Mouse (Mus musculus) lung, postnatal 0 days (tissue): ENCODE measurements around the gene Tesc. TPM values are rescaled to one million over a fixed set of nuclear protein-coding genes. Genes with fewer than 3 reads are reported as not detected.

Source experiments
- ATAC-seq: fragments of 200-750 bp; cut with Nextera tagmentation; 2 replicates; pipeline ENCODE4 v1.8.0; 2017; ENCODE audit warnings: moderate library complexity
- DNase-seq: peaks from one replicate; pipeline ENCODE4 v3.0.0-alpha.2; 2016; ENCODE audit warnings: low spot score
- H3K27ac ChIP-seq: fragments of 300-500 bp; sonication (generic); 2 replicates; pipeline ENCODE4 v1.5.1; 2014; ENCODE audit warnings: antibody characterized with exemption, mild to moderate bottlenecking, low read length, mixed read lengths
- H3K27me3 ChIP-seq: fragments of 300-500 bp; sonication (generic); replicated peaks from 2 replicates; pipeline ENCODE4 v1.6.1; 2014; ENCODE audit warnings: low read length, mixed read lengths; ENCODE audit not compliant: insufficient read depth
- H3K36me3 ChIP-seq: fragments of 300-500 bp; sonication (generic); 2 replicates; pipeline ENCODE4 v1.6.1; 2014; ENCODE audit warnings: low read length, mixed read lengths; ENCODE audit not compliant: insufficient read depth
- H3K4me1 ChIP-seq: fragments of 300-500 bp; sonication (generic); 2 replicates; pipeline ENCODE4 v1.6.1; 2014; ENCODE audit warnings: antibody characterized with exemption, low read depth, low read length, mixed read lengths; ENCODE audit not compliant: insufficient read depth
- H3K4me2 ChIP-seq: fragments of 300-500 bp; sonication (generic); replicated peaks from 2 replicates; pipeline ENCODE4 v1.6.1; 2014; ENCODE audit warnings: low read depth, mild to moderate bottlenecking, low read length, moderate library complexity, mixed read lengths
- H3K4me3 ChIP-seq: fragments of 300-500 bp; sonication (generic); 2 replicates; pipeline ENCODE4 v1.5.1; 2014; ENCODE audit warnings: low read depth, low read length
- H3K9ac ChIP-seq: fragments of 300-500 bp; sonication (generic); replicated peaks from 2 replicates; pipeline ENCODE4 v1.6.1; 2014; ENCODE audit warnings: low read depth, mild to moderate bottlenecking
- H3K9me3 ChIP-seq: fragments of 300-500 bp; sonication (generic); 2 replicates; pipeline ENCODE4 v1.6.1; 2016; ENCODE audit warnings: low read length, mixed read lengths
- CTCF ChIP-seq: IDR thresholded peaks from 2 replicates; pipeline ENCODE4 v1.5.1; 2016; ENCODE audit warnings: antibody characterized with exemption, mild to moderate bottlenecking
- EP300 ChIP-seq: IDR thresholded peaks from 2 replicates; pipeline ENCODE4 v1.6.1; 2016; ENCODE audit warnings: antibody characterized with exemption, mild to moderate bottlenecking, control low read depth
- WGBS: fragments of 180-500 bp; shearing (Covaris S2); extraction: QIAGEN DNeasy Blood & Tissue Kit; methylation state at CpG from one replicate; pipeline ENCODE4 v1.1.7; 2014; 5-methylcytosine and 5-hydroxymethylcytosine counted together
- polyA plus RNA-seq: library from polyadenylated mRNA; unstranded; fragments of >200 nt; fragmentation: Nextera tagmentation; extraction: Ambion mirVana; gene quantifications from 2 replicates; pipeline ENCODE4 v1.2.1, GENCODE M21; 2015

Tesc gene
- polyA plus RNA-seq, 1 experiment from 2014 or later, result 1.5 TPM

GRCm38 (mm10) chr5:118095849-118096248 is 68.3 kb downstream of the Tesc start:
- no peak for ATAC-seq
- no peak overlapping the region for H3K4me2 ChIP-seq

DNA sequence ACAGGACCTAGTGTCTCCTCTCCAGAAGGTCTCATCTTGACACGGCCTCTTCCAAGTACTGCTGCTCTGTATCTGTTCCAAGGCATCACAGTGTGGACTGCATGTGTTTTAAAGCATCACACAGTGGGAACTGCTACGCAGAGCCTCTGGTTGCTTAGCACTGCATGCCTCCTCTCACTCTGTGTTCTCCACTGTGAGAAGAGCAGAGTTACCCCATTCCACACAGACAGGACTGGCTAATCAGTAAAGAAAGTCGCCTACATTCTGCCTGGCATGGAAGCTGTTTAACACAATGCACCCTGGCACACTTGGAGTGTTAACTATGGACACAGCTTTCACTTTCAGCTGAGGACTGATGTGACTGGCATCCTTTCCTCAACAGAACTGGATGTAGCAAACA is 68.8 kb downstream of the Tesc start:
- peaks cover 22% of the 10 kb centered on the region; the same call in 1 of the 2 replicates for H3K36me3 ChIP-seq

More at GRCm38 (mm10) chr5:118095849-118096248, 68.3 kb downstream of the Tesc start:
- Histone ChIP-seq H3K36me3 (peaks cover 25% of the 10 kb centered on the region; the same call in 1 of the 2 replicates), H3K27ac (no peak overlapping the region), H3K9me3 (no peaks in the 10 kb centered on the region), H3K27me3 (no peaks in the 10 kb centered on the region), H3K9ac (no peak overlapping the region), H3K4me1 (no peaks in the 10 kb centered on the region), H3K4me3 (no peak overlapping the region)
- TF ChIP-seq EP300 (no peak), CTCF (no peak)
- DNase-seq, result no peak
- 83% methylated on average over 4 of the region's 4 CpGs for WGBS

DNA sequence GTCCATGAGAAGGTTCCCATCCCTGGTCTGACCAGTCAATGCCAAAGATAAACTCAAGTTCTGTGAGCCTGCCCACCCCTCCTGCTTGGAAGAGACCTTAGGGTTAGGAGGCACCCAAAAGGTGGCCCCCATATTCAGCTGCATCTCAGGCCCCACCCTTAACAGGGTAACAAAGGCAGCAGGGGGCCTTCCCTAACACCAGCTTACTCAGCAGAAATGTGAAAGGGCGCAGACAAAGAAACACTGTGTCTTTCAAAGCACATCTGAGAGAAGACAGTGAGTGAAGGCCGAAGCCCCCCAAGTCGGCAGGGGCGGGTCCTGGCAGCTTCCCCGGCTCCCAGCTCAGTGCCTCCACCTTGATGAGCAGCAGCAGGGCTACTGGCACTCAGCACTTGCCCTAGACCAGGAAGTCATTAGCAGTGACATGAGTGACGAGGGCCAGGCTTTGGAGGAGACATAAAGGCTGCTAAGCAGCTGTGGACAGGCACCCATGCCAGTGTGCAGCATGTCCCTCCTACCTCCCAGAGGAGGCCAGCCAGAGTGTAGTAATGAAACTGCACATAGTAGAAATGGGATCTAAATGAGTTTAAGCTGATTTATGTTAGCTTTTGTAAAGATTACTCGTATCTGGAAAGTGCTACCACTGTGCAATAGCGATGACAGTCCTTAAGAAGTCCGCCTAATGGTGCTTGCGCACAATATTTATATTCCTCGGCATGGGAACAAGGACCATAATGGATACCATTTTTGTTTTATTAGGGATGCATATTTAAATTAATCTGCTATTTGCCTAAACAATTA is 71.7 kb downstream of the Tesc start:
- Histone ChIP-seq H3K27me3 (no peaks in the 10 kb centered on the region), H3K4me1 (no peaks in the 10 kb centered on the region), H3K36me3 (peaks cover 16% of the 10 kb centered on the region; the same call in 1 of the 2 replicates), H3K9me3 (no peaks in the 10 kb centered on the region), H3K4me2 (no peak overlapping the region), H3K9ac (no peak overlapping the region), H3K27ac (no peak overlapping the region), H3K4me3 (no peak overlapping the region)
- WGBS, result 68% methylated on average over 11 of the region's 11 CpGs
- ATAC-seq, result peak; percentile 66
- peak; percentile 30 for DNase-seq
- TF ChIP-seq CTCF, result no peak
- no peak for TF ChIP-seq EP300

More for the DNA sequence above, 68.8 kb downstream of the Tesc start:
- no peak for DNase-seq
- no peaks in the 10 kb centered on the region for H3K4me1 ChIP-seq
- no peak overlapping the region for H3K9ac ChIP-seq
- H3K27me3 ChIP-seq, result no peaks in the 10 kb centered on the region
- no peak overlapping the region for H3K27ac ChIP-seq
- H3K9me3 ChIP-seq, result no peaks in the 10 kb centered on the region
- H3K4me3 ChIP-seq, result no peak overlapping the region
- TF ChIP-seq EP300, result no peak
- TF ChIP-seq CTCF, result no peak
- 90% methylated on average over 3 of the region's 3 CpGs for WGBS
- ATAC-seq, result no peak
- H3K4me2 ChIP-seq, result no peak overlapping the region

DNA sequence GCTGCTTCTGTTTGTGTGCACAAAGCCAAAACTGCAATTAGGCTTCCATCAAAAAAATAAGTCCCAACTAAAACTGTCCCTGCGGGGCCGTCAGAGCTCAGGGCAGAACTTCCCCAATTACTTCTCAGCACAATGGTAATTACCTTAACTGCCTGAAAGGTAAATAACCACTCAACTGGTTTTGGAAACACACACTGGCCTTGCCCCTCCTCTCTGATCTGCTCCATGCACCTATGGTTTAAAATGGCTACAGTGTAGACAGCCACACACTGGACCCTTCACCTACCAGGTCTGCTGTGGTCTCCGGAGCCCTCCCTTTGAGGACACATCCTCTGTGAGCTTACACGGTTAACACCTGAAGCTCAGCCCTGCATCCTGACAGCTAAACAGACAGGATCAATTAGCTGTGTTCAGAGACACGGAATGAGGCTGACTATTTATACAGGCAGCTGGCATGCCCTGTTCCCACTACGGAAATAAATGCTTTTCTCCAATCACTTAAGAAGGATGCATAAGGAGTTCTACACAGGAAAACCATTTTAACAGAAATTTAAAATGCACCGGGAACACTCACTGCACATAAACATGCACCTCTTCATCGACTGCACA is 72.4 kb downstream of the Tesc start:
- H3K4me3 ChIP-seq, result no peak overlapping the region
- no peak for ATAC-seq
- peaks cover 11% of the 10 kb centered on the region; the same call in 1 of the 2 replicates for H3K36me3 ChIP-seq
- H3K9me3 ChIP-seq, result no peaks in the 10 kb centered on the region
- WGBS, result 80% methylated on average over 8 of the region's 8 CpGs
- no peak overlapping the region for H3K9ac ChIP-seq
- DNase-seq, result no peak
- H3K27me3 ChIP-seq, result no peaks in the 10 kb centered on the region
- H3K4me1 ChIP-seq, result no peaks in the 10 kb centered on the region
- H3K27ac ChIP-seq, result no peak overlapping the region
- H3K4me2 ChIP-seq, result no peak overlapping the region
- TF ChIP-seq CTCF, result no peak
- no peak for TF ChIP-seq EP300

GRCm38 (mm10) chr5:118105536-118105935 is 78.0 kb downstream of the Tesc start:
- WGBS, result 88% methylated on average over 8 of the region's 8 CpGs
- no peaks in the 10 kb centered on the region for H3K9me3 ChIP-seq
- H3K4me1 ChIP-seq, result no peaks in the 10 kb centered on the region
- no peak overlapping the region for H3K9ac ChIP-seq
- H3K4me3 ChIP-seq, result no peak overlapping the region
- no peak overlapping the region for H3K27ac ChIP-seq
- TF ChIP-seq CTCF (no peak), EP300 (no peak)
- H3K4me2 ChIP-seq, result no peak overlapping the region
- no peak for DNase-seq
- H3K36me3 ChIP-seq, result peaks cover 7% of the 10 kb centered on the region; the same call in 1 of the 2 replicates
- no peaks in the 10 kb centered on the region for H3K27me3 ChIP-seq
- no peak for ATAC-seq

GRCm38 (mm10) chr5:118106667-118107066 is 79.1 kb downstream of the Tesc start:
- TF ChIP-seq EP300, result no peak
- no peak for TF ChIP-seq CTCF
- Histone ChIP-seq H3K4me3 (no peak overlapping the region), H3K27me3 (no peaks in the 10 kb centered on the region), H3K27ac (no peak overlapping the region), H3K36me3 (peaks cover 15% of the 10 kb centered on the region), H3K9ac (no peak overlapping the region), H3K9me3 (no peaks in the 10 kb centered on the region), H3K4me2 (no peak overlapping the region), H3K4me1 (no peaks in the 10 kb centered on the region)
- 93% methylated on average over 10 of the region's 10 CpGs for WGBS
- DNase-seq (no peak), ATAC-seq (no peak)
